Mouse (Mus musculus): ENCODE measurements at regions not wholly inside any gene's neighbourhood (a gene's known extent, or its start where the extent isn't known, plus 50 kb on each side); places are given as distances from the start of the nearest gene placed in this dataset.
A peak's percentile ranks its signal among the peaks of the same experiment; 100 is the strongest.
"Not testable (repeated sequence)": the region's sequence is repeated elsewhere in the genome, so short reads cannot be mapped to it uniquely, and the experiment has no call there.

- 0 out of 2 replicates have a peak, but pooled peaks cover 2% of the 10 kb centered on the region for H3K27me3 ChIP-seq (replicated peaks; ENCODE audit: insufficient read depth, low read length)
- DNase-seq (ENCODE audit: low spot score): no peak
- no peak overlapping the region for H3K27ac ChIP-seq (ENCODE audit: low read length)
These were observed 175.6 kb downstream of the Opa1 start for GRCm38 (mm10) chr16:29754579-29755199.

GRCm38 (mm10) chr16:29758246-29758645, 179.1 kb downstream of the Opa1 start:
- Histone ChIP-seq H3K36me3 (ENCODE audit: insufficient read depth, low read length) (no peaks in the 10 kb centered on the region), H3K4me2 (replicated peaks; ENCODE audit: low read depth, low read length) (no peak overlapping the region), H3K9ac (replicated peaks; ENCODE audit: low read depth) (no peak overlapping the region), H3K4me1 (ENCODE audit: insufficient read depth, low read depth, low read length) (peaks cover 4% of the 10 kb centered on the region; the same call in 1 of the 2 replicates), H3K9me3 (ENCODE audit: low read length) (no peaks in the 10 kb centered on the region), H3K27me3 (replicated peaks; ENCODE audit: insufficient read depth, low read length) (0 out of 2 replicates have a peak, but pooled peaks cover 2% of the 10 kb centered on the region), H3K4me3 (ENCODE audit: low read depth, low read length) (no peak overlapping the region), H3K27ac (ENCODE audit: low read length) (no peak overlapping the region)
- ATAC-seq (no peak), DNase-seq (ENCODE audit: low spot score) (no peak)
- TF ChIP-seq CTCF (IDR thresholded peaks at IDR 0.05) (no peak), EP300 (IDR thresholded peaks at IDR 0.05) (no peak)
- whole genome bisulfite sequencing: 42% methylated on average over 3 of the region's 3 CpGs

More at GRCm38 (mm10) chr16:29754579-29755199, 175.6 kb downstream of the Opa1 start:
- no peak overlapping the region for H3K9ac ChIP-seq (replicated peaks; ENCODE audit: low read depth)
- no peaks in the 10 kb centered on the region for H3K36me3 ChIP-seq (ENCODE audit: insufficient read depth, low read length)
- peak; percentile 50 for ATAC-seq
- no peaks in the 10 kb centered on the region for H3K9me3 ChIP-seq (ENCODE audit: low read length)
- 40% methylated on average over 8 of the region's 8 CpGs for WGBS
- TF ChIP-seq CTCF (IDR thresholded peaks at IDR 0.05) (no peak), EP300 (IDR thresholded peaks at IDR 0.05) (no peak)
- H3K4me2 ChIP-seq (replicated peaks; ENCODE audit: low read depth, low read length): no peak overlapping the region
- H3K4me3 ChIP-seq (ENCODE audit: low read depth, low read length): no peak overlapping the region
- no peaks in the 10 kb centered on the region; the same call in 1 of the 2 replicates for H3K4me1 ChIP-seq (ENCODE audit: insufficient read depth, low read depth, low read length)

GRCm38 (mm10) chr16:29759416-29759815, 180.3 kb downstream of the Opa1 start:
- no peak for ATAC-seq
- Histone ChIP-seq H3K36me3 (ENCODE audit: insufficient read depth, low read length) (no peaks in the 10 kb centered on the region), H3K27me3 (replicated peaks; ENCODE audit: insufficient read depth, low read length) (0 out of 2 replicates have a peak, but pooled peaks cover 2% of the 10 kb centered on the region), H3K27ac (ENCODE audit: low read length) (no peak overlapping the region), H3K9ac (replicated peaks; ENCODE audit: low read depth) (no peak overlapping the region), H3K9me3 (ENCODE audit: low read length) (no peaks in the 10 kb centered on the region), H3K4me3 (ENCODE audit: low read depth, low read length) (no peak overlapping the region), H3K4me1 (ENCODE audit: insufficient read depth, low read depth, low read length) (peaks cover 4% of the 10 kb centered on the region; the same call in 1 of the 2 replicates), H3K4me2 (replicated peaks; ENCODE audit: low read depth, low read length) (no peak overlapping the region)
- TF ChIP-seq EP300 (IDR thresholded peaks at IDR 0.05): no peak
- no peak for TF ChIP-seq CTCF (IDR thresholded peaks at IDR 0.05)
- no peak for DNase-seq (ENCODE audit: low spot score)
- 90% methylated on average over 3 of the region's 3 CpGs for WGBS

GRCm38 (mm10) chr16:29760627-29761026, 181.5 kb downstream of the Opa1 start:
- H3K27me3 ChIP-seq (replicated peaks; ENCODE audit: insufficient read depth, low read length): 0 out of 2 replicates have a peak, but pooled peaks cover 2% of the 10 kb centered on the region
- TF ChIP-seq CTCF (IDR thresholded peaks at IDR 0.05) (no peak), EP300 (IDR thresholded peaks at IDR 0.05) (no peak)
- DNase-seq (ENCODE audit: low spot score) (no peak), ATAC-seq (no peak)
- H3K4me1 ChIP-seq (ENCODE audit: insufficient read depth, low read depth, low read length): peaks cover 4% of the 10 kb centered on the region; the same call in 1 of the 2 replicates
- no peak overlapping the region for H3K9ac ChIP-seq (replicated peaks; ENCODE audit: low read depth)
- no peak overlapping the region for H3K27ac ChIP-seq (ENCODE audit: low read length)
- no peak overlapping the region for H3K4me3 ChIP-seq (ENCODE audit: low read depth, low read length)
- no peaks in the 10 kb centered on the region for H3K9me3 ChIP-seq (ENCODE audit: low read length)
- WGBS: 98% methylated on average over 4 of the region's 4 CpGs
- no peaks in the 10 kb centered on the region for H3K36me3 ChIP-seq (ENCODE audit: insufficient read depth, low read length)
- no peak overlapping the region for H3K4me2 ChIP-seq (replicated peaks; ENCODE audit: low read depth, low read length)

GRCm38 (mm10) chr16:29761779-29762277, 182.7 kb downstream of the Opa1 start:
- no peak overlapping the region for H3K9ac ChIP-seq (replicated peaks; ENCODE audit: low read depth)
- H3K36me3 ChIP-seq (ENCODE audit: insufficient read depth, low read length): no peaks in the 10 kb centered on the region
- no peak for TF ChIP-seq CTCF (IDR thresholded peaks at IDR 0.05)
- TF ChIP-seq EP300 (IDR thresholded peaks at IDR 0.05): peak; percentile 40
- 0 out of 2 replicates have a peak, but pooled peaks cover 2% of the 10 kb centered on the region for H3K27me3 ChIP-seq (replicated peaks; ENCODE audit: insufficient read depth, low read length)
- DNase-seq (ENCODE audit: low spot score): peak; percentile 86
- H3K27ac ChIP-seq (ENCODE audit: low read length): no peak overlapping the region; the same call in 1 of the 2 replicates
- no peak overlapping the region for H3K4me3 ChIP-seq (ENCODE audit: low read depth, low read length)
- no peak overlapping the region for H3K4me2 ChIP-seq (replicated peaks; ENCODE audit: low read depth, low read length)
- peak; percentile 91 for ATAC-seq
- H3K4me1 ChIP-seq (ENCODE audit: insufficient read depth, low read depth, low read length): peaks cover 4% of the 10 kb centered on the region; the same call in 1 of the 2 replicates
- 18% methylated on average over 6 of the region's 6 CpGs for WGBS
- no peaks in the 10 kb centered on the region for H3K9me3 ChIP-seq (ENCODE audit: low read length)

- TF ChIP-seq CTCF (IDR thresholded peaks at IDR 0.05) (no peak), EP300 (IDR thresholded peaks at IDR 0.05) (no peak)
- 80% methylated on average over 1 of the region's 1 CpGs for WGBS
- no peak for ATAC-seq
These were observed 185.2 kb downstream of the Opa1 start for GRCm38 (mm10) chr16:29764376-29764775.

GRCm38 (mm10) chr16:29765801-29766200, 186.7 kb downstream of the Opa1 start:
- not testable (repeated sequence) for H3K4me1 ChIP-seq (ENCODE audit: insufficient read depth, low read depth, low read length); H3K27ac ChIP-seq (ENCODE audit: low read length); H3K9ac ChIP-seq (replicated peaks; ENCODE audit: low read depth); H3K4me2 ChIP-seq (replicated peaks; ENCODE audit: low read depth, low read length); H3K4me3 ChIP-seq (ENCODE audit: low read depth, low read length); DNase-seq (ENCODE audit: low spot score); H3K9me3 ChIP-seq (ENCODE audit: low read length); H3K27me3 ChIP-seq (replicated peaks; ENCODE audit: insufficient read depth, low read length); ATAC-seq; H3K36me3 ChIP-seq (ENCODE audit: insufficient read depth, low read length)
- 94% methylated on average over 2 of the region's 3 CpGs for WGBS

More at GRCm38 (mm10) chr16:29764376-29764775, 185.2 kb downstream of the Opa1 start:
- H3K9me3 ChIP-seq (ENCODE audit: low read length): no peaks in the 10 kb centered on the region
- no peaks in the 10 kb centered on the region for H3K36me3 ChIP-seq (ENCODE audit: insufficient read depth, low read length)
- H3K27ac ChIP-seq (ENCODE audit: low read length): no peak overlapping the region
- DNase-seq (ENCODE audit: low spot score): no peak
- H3K9ac ChIP-seq (replicated peaks; ENCODE audit: low read depth): no peak overlapping the region
- no peak overlapping the region for H3K4me2 ChIP-seq (replicated peaks; ENCODE audit: low read depth, low read length)
- H3K4me3 ChIP-seq (ENCODE audit: low read depth, low read length): no peak overlapping the region
- 0 out of 2 replicates have a peak, but pooled peaks cover 2% of the 10 kb centered on the region for H3K27me3 ChIP-seq (replicated peaks; ENCODE audit: insufficient read depth, low read length)
- H3K4me1 ChIP-seq (ENCODE audit: insufficient read depth, low read depth, low read length): peaks cover 4% of the 10 kb centered on the region; the same call in 1 of the 2 replicates
